Mouse (Mus musculus): ENCODE measurements around the gene Tlr6.
A peak's percentile ranks its signal among the peaks of the same experiment; 100 is the strongest.

The Tlr6 gene

DNA sequence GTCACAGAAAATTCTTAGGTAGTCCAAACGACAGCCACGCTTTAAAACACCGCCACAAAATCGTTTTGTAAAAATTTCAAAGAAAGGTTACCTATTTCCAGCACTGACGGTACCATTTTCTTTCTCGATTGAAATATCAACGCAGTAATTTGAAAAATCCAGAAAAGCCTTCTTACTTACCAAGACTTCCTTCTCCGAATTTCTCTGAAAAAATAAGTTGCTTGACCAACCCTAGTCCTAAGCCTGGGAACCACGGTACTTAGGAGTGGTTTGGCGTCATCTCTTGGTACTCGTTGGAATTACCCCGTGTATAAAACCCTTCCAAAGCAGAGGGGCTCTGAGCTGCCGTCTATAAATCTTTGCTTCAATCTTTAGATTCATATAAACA, at the start of gene Tlr6:
Gene Tlr6 (minus strand): TSS at position 255 of the 388 bp plus-strand sequence.
- DNase-seq (ENCODE audit: low read depth, low spot score), result peak; percentile 80

DNA sequence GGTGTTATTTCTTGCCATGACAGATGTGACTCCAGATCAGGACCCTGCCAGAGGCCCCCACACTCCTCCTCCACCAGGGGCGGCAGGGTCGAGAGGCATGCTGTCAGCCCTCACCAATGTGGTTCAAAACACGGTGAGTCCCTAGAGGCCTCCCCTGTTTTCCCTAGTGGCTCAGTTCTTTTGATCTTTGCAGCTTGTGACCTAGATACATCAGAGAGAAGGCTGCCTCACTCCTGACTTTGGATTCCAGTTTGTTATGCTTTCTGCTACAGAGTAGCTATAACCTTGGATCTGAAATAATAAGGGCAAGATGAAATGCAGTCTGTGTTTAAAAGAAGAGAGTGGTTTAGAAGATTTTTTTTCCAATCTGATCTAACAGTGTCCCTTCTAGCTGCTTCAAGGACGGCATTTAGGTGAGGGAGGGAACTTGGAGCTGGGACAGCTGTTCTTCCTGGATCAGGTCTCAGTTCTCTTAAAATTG, 46.2 kb upstream of the Tlr6 start:
- peak; percentile 51 for DNase-seq (ENCODE audit: low read depth, low spot score)

- no peak for DNase-seq (ENCODE audit: low read depth, low spot score)
Observed at GRCm38 (mm10) chr5:65005251-65005650, 45.4 kb upstream of the Tlr6 start.

DNA sequence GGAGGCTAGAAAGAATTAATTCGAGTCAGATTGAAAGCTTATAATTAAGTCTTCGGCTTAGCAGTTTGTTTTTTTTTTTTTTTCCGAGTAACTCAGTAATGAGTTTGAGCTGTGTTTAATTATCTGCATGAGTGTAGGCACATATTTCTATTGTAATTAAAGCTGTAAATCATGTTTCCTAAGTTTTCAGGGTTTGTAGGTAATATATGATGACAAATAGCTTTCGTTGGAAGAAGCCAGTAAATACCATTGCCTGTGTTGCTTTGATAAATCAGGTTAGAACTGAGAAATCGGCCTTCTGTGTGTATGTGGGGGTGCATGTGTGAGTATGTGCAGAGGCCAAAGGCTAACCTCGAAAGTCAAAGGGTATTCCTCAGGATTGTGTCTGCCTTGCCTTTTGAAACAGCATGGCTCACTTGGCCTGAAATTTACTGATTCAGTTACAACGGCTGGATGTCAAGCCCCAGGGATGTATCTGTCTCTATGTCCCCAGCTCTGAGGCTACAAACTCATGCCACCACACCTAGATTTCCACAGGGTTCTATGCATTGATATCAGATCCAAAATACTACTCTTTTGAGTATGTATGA, 44.1 kb upstream of the Tlr6 start:
- DNase-seq (ENCODE audit: low read depth, low spot score), result no peak

GRCm38 (mm10) chr5:65002940-65003824, 43.3 kb upstream of the Tlr6 start:
- DNase-seq (ENCODE audit: low read depth, low spot score), result no peak

- DNase-seq (ENCODE audit: low read depth, low spot score), result no peak
Observed at GRCm38 (mm10) chr5:64995408-64995807, 35.5 kb upstream of the Tlr6 start.

DNA sequence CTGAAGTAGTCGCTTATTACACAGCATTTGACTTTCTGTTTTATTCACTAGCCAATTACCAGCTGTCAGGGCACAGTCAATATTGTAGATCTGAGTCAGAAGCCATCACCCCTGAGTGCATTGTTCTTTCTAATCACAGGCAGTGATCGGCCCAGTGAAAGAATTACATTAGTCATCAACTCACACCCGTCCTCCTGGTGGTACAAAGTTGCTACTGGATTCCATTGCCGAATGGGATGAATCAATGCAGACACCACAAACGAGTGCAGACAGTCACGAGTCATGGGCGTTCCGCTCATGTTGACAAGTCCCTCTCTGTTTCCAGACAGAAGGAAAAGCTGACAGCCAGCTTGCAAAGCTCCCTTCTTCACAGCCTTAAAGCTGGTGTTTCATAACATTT, 32.6 kb upstream of the Tlr6 start:
- no peak for DNase-seq (ENCODE audit: low read depth, low spot score)

DNA sequence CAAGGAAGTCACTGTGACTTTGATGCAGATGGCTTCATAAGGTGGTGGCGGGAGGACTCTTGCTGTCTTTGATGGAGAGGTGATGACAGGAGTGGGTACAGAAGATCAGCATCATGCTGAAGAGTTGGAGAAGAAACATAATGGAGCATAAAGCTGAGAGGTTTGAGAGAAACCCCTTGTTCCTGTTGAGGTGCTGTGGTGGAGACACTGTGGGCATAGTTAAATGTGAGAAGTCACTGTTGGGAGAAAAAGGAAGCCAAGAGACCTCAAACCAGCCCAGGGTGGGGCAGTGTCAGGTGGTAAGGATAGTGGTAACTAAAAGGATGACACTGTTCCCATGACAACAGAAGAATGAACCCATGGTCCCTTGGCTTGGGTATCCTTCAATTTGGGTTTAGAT, 30.0 kb upstream of the Tlr6 start:
- no peak for DNase-seq (ENCODE audit: low read depth, low spot score)

DNA sequence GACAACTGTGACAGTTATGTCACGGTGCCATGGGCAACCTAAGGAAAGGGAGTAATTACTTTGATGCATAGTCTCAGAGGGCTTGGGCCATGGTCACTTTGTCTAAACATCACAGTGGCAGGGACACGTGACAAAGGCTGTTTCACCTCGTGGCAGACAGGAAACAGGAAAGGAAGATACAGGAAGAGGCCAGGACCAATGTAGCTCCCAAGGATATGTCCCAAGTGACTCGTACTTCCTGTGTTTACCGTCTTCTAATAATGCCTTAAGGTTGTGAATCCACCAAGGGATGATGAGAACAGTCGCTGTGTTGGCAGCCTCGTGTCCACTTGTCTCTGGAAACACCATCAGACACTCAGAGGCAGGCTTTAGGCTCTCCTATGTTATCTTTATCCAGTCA, 26.1 kb upstream of the Tlr6 start:
- DNase-seq (ENCODE audit: low read depth, low spot score), result no peak

GRCm38 (mm10) chr5:64977128-64977527, 17.2 kb upstream of the Tlr6 start:
- DNase-seq (ENCODE audit: low read depth, low spot score), result no peak

- DNase-seq (ENCODE audit: low read depth, low spot score), result no peak
Observed at GRCm38 (mm10) chr5:64975121-64975520, 15.2 kb upstream of the Tlr6 start.

DNA sequence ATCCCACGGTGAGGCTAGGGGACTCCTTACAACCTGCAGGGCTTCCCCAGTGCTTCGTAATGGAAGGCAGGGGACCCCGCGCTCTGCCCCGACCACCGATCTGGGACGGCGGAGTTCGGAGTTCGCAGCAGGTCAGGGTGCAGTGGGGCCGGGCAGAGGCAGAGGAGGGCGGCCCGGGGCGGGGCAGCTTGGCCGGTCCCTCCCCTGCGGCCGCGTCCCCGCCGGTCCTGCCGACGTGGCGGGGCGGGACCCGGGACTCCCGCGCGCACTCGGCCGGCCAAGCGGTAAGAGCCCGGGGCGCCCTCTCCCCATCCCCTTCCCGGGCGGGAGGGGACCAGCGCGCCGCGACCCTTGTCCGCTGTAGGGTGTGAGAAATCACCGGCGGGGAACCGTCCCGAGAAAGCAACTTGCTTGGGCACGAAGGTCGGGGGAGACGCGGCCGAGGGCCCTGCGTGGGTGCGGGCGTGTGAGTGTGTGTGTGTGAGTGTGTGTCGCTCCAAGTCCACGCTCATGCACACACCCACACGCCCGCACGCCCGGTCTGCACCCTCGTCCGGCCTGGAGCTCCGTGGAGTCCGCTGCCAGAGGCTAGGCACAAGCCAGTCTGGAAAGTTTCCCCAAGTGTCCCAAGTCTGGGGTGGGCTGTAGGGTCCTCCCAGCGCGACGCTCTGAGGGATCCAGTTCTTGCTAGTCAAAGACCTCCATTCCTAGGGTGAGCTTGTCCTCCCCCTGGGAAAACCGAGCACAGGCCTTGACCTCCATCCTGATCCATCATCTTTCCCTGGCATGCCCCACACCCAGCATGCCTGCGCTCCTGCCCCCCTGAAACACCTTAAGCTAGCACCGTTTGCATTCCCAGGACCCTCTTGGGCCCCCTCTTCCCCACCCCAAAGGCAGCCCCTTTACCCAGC, 10.2 kb upstream of the Tlr6 start, which contains the start of gene Fam114a1:
Gene Fam114a1 (plus strand): TSS at position 211 of the 911 bp plus-strand sequence.
- peak; percentile 55 for DNase-seq (ENCODE audit: low read depth, low spot score)

DNA sequence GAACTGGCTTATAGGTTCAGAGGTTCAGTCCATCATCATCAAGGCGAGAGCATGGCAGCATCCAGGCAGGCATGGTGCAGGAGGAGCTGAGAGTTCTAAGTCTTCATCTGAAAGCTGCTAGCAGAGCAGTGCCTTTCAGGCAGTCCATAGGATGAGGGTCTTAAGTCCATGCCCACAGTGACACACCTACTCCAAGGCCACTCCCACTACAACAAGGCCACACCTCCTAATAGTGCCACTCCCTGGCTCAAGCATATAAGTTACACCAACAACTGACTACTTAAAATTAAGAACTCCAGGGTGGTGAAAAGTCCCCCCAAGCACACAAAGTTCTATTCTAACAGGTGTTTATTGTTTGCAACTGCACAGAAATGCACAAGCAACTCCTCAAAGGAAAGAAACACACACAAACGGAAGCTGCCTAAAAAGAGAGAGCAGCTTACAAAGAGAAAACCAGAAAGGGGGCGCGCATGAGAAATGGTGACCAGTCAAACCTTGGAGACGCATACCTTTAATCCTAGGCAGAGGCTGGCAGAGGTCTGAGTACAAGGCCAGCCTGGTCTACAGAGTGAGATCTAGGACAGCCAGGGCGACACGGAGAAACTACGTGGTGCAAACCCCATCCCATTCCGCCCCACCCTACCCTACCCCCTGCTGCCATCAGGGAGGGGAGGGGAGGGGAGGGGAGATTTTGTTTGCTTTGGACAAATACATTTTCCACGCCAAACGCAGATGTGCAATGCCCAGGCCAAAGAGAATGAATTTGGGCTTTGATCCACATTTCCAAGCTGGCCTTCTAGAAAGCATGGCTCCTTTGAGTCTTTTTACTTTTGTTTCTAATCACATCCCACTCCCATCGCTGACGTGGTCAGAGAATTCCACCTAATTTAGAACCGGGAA, 9.3 kb upstream of the Tlr6 start:
- DNase-seq (ENCODE audit: low read depth, low spot score), result peak; percentile 23

DNA sequence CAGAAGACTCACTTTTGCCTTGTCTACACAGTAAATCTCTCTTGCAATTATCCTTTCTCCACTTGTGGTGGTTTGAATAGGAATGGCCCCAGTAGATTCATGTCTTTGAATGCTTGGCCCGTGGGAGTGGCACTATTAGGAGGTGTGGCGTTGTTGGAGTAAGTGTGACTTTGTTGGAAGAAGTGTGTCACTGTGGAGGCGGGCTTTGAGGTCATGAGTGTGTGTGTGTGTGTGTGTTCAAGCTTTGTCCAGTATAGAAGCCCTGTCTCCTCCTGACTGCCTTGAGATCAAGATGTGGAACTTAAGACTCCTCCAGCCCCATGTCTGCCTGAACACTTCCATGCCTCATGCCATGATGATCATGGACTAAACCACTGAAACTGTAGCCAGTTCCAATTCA, 3.8 kb upstream of the Tlr6 start:
- DNase-seq (ENCODE audit: low read depth, low spot score), result no peak

DNA sequence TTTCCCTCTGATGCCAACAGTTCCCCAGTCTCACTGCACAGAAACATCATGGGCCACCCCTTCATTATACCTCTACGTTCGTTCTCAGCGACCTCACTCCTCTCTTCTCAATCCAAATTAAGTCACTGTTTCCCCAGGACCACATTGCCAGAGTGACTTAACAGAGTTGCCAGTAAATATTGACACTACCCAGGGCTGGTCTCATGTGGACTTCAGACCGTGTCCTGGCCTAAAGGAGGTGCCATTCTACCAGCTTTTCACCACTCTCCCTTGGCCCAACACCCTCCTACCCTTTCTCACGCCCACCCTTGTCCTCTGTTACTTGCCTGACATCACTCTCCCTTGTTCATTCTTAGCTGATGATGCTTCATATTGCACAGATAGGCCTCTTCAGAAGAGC, 3.4 kb upstream of the Tlr6 start:
- DNase-seq (ENCODE audit: low read depth, low spot score), result no peak

DNA sequence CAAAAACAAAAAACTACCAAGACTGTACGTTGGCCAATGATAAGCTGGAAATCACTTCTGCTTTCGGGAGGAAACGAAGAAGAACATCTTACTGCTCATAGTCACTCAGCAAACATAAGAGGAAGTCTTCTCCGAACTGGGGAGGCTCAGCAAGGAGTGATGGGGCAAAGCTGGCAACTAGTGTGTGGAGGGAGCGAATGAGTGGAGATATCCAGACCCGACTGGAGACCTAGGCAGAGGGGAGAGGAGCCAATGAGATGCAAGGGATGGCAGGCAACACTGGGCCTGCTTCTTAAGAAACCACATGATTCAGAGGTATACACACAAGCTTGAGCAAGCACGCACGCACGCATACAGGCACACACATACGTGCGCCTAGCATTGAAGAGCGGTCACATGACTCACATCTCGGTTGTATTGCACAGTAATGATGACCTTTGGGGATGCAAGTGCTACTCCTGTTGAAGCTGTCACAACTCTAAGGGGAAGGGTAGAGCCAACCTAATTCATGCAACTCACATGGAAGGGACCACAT, 1.0 kb upstream of the Tlr6 start:
- DNase-seq (ENCODE audit: low read depth, low spot score), result no peak

GRCm38 (mm10) chr5:64958991-64959842, 680 bp downstream of the Tlr6 start:
- peak; percentile 9 for DNase-seq (ENCODE audit: low read depth, low spot score)

DNA sequence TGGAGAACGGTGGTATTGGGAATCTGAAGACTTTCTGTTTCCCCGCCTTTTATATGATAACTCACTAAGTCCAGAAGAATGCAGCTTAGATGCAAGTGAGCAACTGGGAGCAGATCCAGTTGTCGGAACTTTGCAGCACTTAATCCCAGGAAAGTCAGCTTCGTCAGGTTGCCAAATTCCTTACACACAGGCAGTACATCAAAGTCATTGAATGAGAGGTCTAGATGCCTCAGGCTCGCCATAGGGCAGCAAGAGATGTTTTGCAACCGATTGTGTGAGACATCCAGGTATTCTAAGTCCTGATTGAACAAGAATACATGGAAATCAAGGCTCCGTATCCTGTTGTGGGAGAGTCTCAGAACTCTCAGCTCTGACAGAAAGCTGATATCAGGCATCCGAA, 5.0 kb downstream of the Tlr6 start:
- no peak for DNase-seq (ENCODE audit: low read depth, low spot score)

- DNase-seq (ENCODE audit: low read depth, low spot score), result no peak
Observed at GRCm38 (mm10) chr5:64951486-64951885, 8.4 kb downstream of the Tlr6 start.

- no peak for DNase-seq (ENCODE audit: low read depth, low spot score)
Observed at GRCm38 (mm10) chr5:64932775-64933174, 27.1 kb downstream of the Tlr6 start.

Data from mesoderm, embryonic 11.5 days (tissue).